Mouse (Mus musculus) liver, postnatal 0 days (tissue): ENCODE measurements around the gene Ccdc162.

Experiments used
- CTCF ChIP-seq: sonication (generic); IDR thresholded peaks from 2 replicates; pipeline ENCODE4 v1.5.1; 2016; ENCODE audit warnings: antibody characterized with exemption, low read depth
- EP300 ChIP-seq: IDR thresholded peaks from 2 replicates; pipeline ENCODE4 v1.6.1; 2016; ENCODE audit warnings: antibody characterized with exemption, low read depth, mild to moderate bottlenecking

DNA sequence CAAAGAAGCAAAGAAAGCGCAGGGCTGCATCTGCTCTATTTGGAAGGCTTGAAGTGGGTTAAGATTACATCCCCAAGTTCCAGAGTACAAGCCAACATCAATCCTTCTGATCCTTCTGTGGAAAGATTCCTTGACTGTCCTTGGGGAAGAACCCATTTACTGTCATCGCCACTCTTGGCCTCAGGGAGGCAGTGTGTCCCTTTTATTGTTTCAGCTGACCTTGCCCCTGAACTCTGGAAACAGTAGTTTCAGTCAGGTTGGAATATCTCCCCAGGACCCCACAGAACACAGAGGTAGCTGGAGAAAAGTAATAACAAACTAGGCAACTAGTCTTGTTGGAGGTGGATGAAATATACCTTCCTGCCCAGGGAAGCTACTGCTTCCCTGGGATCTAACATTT is 207.3 kb downstream of the Ccdc162 start:
- TF ChIP-seq CTCF (peak; percentile 76), EP300 (no peak)
